ENCODE assay signal across 20 mouse cellular contexts in genomic region chr1:91035266-91035665, GRCm38 (mm10). TPM values are rescaled to one million over a fixed set of nuclear protein-coding genes. Genes with fewer than 3 reads are reported as not detected.
DNase-seq lines count a peak whose midpoint lies in the region; ATAC-seq and TF ChIP-seq lines count a peak whose summit lies in the region.
"Had no signal": no experiment of that assay in that cellular context is flagged by ENCODE, and none has a peak within 500 bp of the region (broad histone marks: within the 10 kb centered on the region; RNA-seq: fewer than 3 reads in every experiment).

No protein-coding gene starts in this region.

- no peak for ATAC-seq in heart, embryonic 15.5 days (replicated peaks; ENCODE audit: insufficient number of reproducible peaks, insufficient read depth, low FRiP score, low read depth)
- no peak for ATAC-seq in liver, postnatal 0 days
- ATAC-seq in erythroid progenitor cell, adult 5-6 weeks (replicated peaks; ENCODE audit: low FRiP score, poor library complexity, severe bottlenecking): no peak
- ATAC-seq: forebrain, embryonic 14.5 days; forebrain, postnatal 0 days; intestine, postnatal 0 days; Patski had no signal

- H3K4me3 ChIP-seq in gastrocnemius, adult 2 months: no peak overlapping the region
- H3K4me3 ChIP-seq in heart, embryonic 15.5 days: no peak overlapping the region
- H3K4me3 ChIP-seq in heart, adult 2 months: no peak overlapping the region
- no peak overlapping the region for H3K4me3 ChIP-seq in liver, adult 2 months (ENCODE audit: insufficient read depth, low read depth, low read length)
- H3K4me3 ChIP-seq in liver, postnatal 0 days (ENCODE audit: low read depth, low read length): no peak overlapping the region
- H3K4me3 ChIP-seq: hindbrain, embryonic 12.5 days; hindbrain, embryonic 15.5 days had no signal

- peaks cover 1% of the 10 kb centered on the region for H3K79me2 ChIP-seq in heart, adult 2 months (replicated peaks; ENCODE audit: control insufficient read depth, insufficient read depth, low read length)
- no peaks in the 10 kb centered on the region for H3K79me2 ChIP-seq in liver, adult 2 months (ENCODE audit: control insufficient read depth, insufficient read depth, low read length)

- no peak for TF ChIP-seq POLR2A in heart, adult 2 months (IDR thresholded peaks at IDR 0.05; ENCODE audit: insufficient read depth, low read depth, low read length)
- TF ChIP-seq POLR2A in liver, adult 2 months (IDR thresholded peaks at IDR 0.05; ENCODE audit: extremely low read depth, insufficient read depth, low read length): no peak

- intact Hi-C loops in gastrocnemius, adult 2 months (cut with DNase I): loop anchor here (5.0 kb wide), 1 partner anchor 63 kb away; no protein-coding TSS in a partner anchor
- intact Hi-C loops in heart, adult 2 months (cut with DNase I): no loop called here

- no peak overlapping the region for H3K4me2 ChIP-seq in heart, embryonic 15.5 days
- H3K4me2 ChIP-seq in liver, postnatal 0 days (ENCODE audit: low read depth, low read length): no peak overlapping the region
- H3K4me2 ChIP-seq: hindbrain, embryonic 12.5 days; hindbrain, embryonic 15.5 days had no signal

- H3K9me3 ChIP-seq in heart, embryonic 15.5 days (replicated peaks): no peaks in the 10 kb centered on the region
- no peaks in the 10 kb centered on the region for H3K9me3 ChIP-seq in liver, postnatal 0 days (ENCODE audit: low read length)
- H3K9me3 ChIP-seq: hindbrain, embryonic 12.5 days; hindbrain, embryonic 15.5 days had no signal

- no peak for DNase-seq in gastrocnemius, adult 2 months
- no peak for DNase-seq in gastrocnemius, postnatal 25 days
- DNase-seq in heart, adult 2 months: no peak
- peak; percentile 59 for DNase-seq in liver, adult 2 months (ENCODE audit: extremely low read depth, low read depth, low spot score)
- DNase-seq in liver, postnatal 0 days: no peak
- DNase-seq: adrenal gland, postnatal 10 days; adrenal gland, postnatal 36 days; cerebellum, adult 18-20 months; cerebellum, adult 9-10 months; cerebellum, postnatal 14 days; forebrain, postnatal 0 days; gastrocnemius, postnatal 36 days; heart, postnatal 14 days had no signal

- no peaks in the 10 kb centered on the region for H3K36me3 ChIP-seq in heart, embryonic 15.5 days
- H3K36me3 ChIP-seq in heart, adult 2 months (ENCODE audit: control insufficient read depth, insufficient read depth, low read length): no peaks in the 10 kb centered on the region; the same call in 1 of the 2 replicates
- no peaks in the 10 kb centered on the region for H3K36me3 ChIP-seq in liver, adult 2 months (ENCODE audit: control insufficient read depth, insufficient read depth, low read length)
- no peaks in the 10 kb centered on the region for H3K36me3 ChIP-seq in liver, postnatal 0 days (replicated peaks; ENCODE audit: insufficient read depth, low read length)
- H3K36me3 ChIP-seq: hindbrain, embryonic 12.5 days; hindbrain, embryonic 15.5 days had no signal

- H3K27me3 ChIP-seq in heart, embryonic 15.5 days: no peaks in the 10 kb centered on the region
- H3K27me3 ChIP-seq in heart, adult 2 months (ENCODE audit: control insufficient read depth, insufficient read depth, low read length): no peaks in the 10 kb centered on the region
- no peaks in the 10 kb centered on the region for H3K27me3 ChIP-seq in liver, adult 2 months (ENCODE audit: control insufficient read depth, insufficient read depth, low read length)
- H3K27me3 ChIP-seq in liver, postnatal 0 days (ENCODE audit: insufficient read depth, low read length): no peaks in the 10 kb centered on the region
- H3K27me3 ChIP-seq: hindbrain, embryonic 12.5 days; hindbrain, embryonic 15.5 days; Patski had no signal

- TF ChIP-seq CTCF in gastrocnemius, adult 2 months (IDR thresholded peaks at IDR 0.05): no peak
- TF ChIP-seq CTCF in heart, adult 2 months (IDR thresholded peaks at IDR 0.05): no peak
- no peak for TF ChIP-seq CTCF in liver, adult 2 months (IDR thresholded peaks at IDR 0.05; ENCODE audit: low read depth, low read length)
- no peak for TF ChIP-seq CTCF in liver, postnatal 0 days (IDR thresholded peaks at IDR 0.05; ENCODE audit: low read depth)

- H3K27ac ChIP-seq in gastrocnemius, adult 2 months: peak overlapping the region; percentile 81; the same call in 1 of the 2 replicates
- H3K27ac ChIP-seq in heart, embryonic 15.5 days: peak overlapping the region; percentile 48
- H3K27ac ChIP-seq in heart, adult 2 months: no peak overlapping the region
- no peak overlapping the region for H3K27ac ChIP-seq in liver, adult 2 months (replicated peaks; ENCODE audit: insufficient read depth, low read depth, low read length)
- no peak overlapping the region for H3K27ac ChIP-seq in liver, postnatal 0 days (ENCODE audit: low read depth)
- H3K27ac ChIP-seq: hindbrain, embryonic 12.5 days; hindbrain, embryonic 15.5 days had no signal

- no peak for TF ChIP-seq EP300 in heart, adult 2 months (IDR thresholded peaks at IDR 0.05; ENCODE audit: insufficient read depth, low read depth, low read length)
- TF ChIP-seq EP300 in liver, postnatal 0 days (IDR thresholded peaks at IDR 0.05; ENCODE audit: low read depth): no peak

- WGBS in heart, embryonic 15.5 days: 71% methylated on average over 2 of the region's 2 CpGs
- WGBS in heart, adult 2 months: 52% methylated on average over 2 of the region's 2 CpGs
- 72% methylated on average over 2 of the region's 2 CpGs for WGBS in liver, adult 2 months
- WGBS in liver, postnatal 0 days (ENCODE audit: insufficient replicate concordance): 54% methylated on average over 2 of the region's 2 CpGs

- no peak overlapping the region for H3K9ac ChIP-seq in heart, embryonic 15.5 days
- no peak overlapping the region for H3K9ac ChIP-seq in heart, adult 2 months (ENCODE audit: low read depth, low read length)
- H3K9ac ChIP-seq in liver, adult 2 months (ENCODE audit: low read depth, low read length): no peak overlapping the region
- no peak overlapping the region for H3K9ac ChIP-seq in liver, postnatal 0 days (replicated peaks)
- H3K9ac ChIP-seq: forebrain, postnatal 0 days; hindbrain, embryonic 12.5 days; hindbrain, embryonic 15.5 days had no signal

- H3K4me1 ChIP-seq in heart, embryonic 15.5 days (replicated peaks): peaks cover 76% of the 10 kb centered on the region
- H3K4me1 ChIP-seq in heart, adult 2 months (ENCODE audit: control insufficient read depth, insufficient read depth, low read length): peaks cover 26% of the 10 kb centered on the region
- no peaks in the 10 kb centered on the region for H3K4me1 ChIP-seq in liver, adult 2 months (ENCODE audit: control insufficient read depth, insufficient read depth, low read length)
- peaks cover 13% of the 10 kb centered on the region for H3K4me1 ChIP-seq in liver, postnatal 0 days (ENCODE audit: insufficient read depth)

RNA-seq across cellular contexts. Expression of gene Lrrfip1, which starts 36.7 kb away (rescaled TPM):
- 100 to 1,000 TPM; 131 to 149 TPM for total RNA-seq in gastrocnemius, adult 2 months (2021)
- total RNA-seq in gastrocnemius, postnatal 25 days (2021): 100 to 1,000 TPM; 143 to 163 TPM
- polyA plus RNA-seq in heart, embryonic 15.5 days (2015; fragmentation: Nextera tagmentation; extraction: Ambion mirVana): 136 and 149 TPM in 2 replicates
- 10 to 100 TPM; 63.5 to 75.5 TPM for total RNA-seq in heart, adult 2 months (2021)
- 32.9 and 44.2 TPM in 2 replicates for polyA plus RNA-seq in heart, adult 2 months (2012; rRNA removed)
- 20.1 and 22.4 TPM in 2 replicates for total RNA-seq in liver, adult 2 months (2014; rRNA removed)
- polyA plus RNA-seq in liver, adult 2 months (2012; rRNA removed): 3.4 and 4.8 TPM in 2 replicates
- polyA plus RNA-seq in liver, postnatal 0 days (2015; fragmentation: Nextera tagmentation; extraction: Ambion mirVana): 21.9 and 22.7 TPM in 2 replicates
- 21.0 and 28.1 TPM in 2 replicates for total RNA-seq in erythroid progenitor cell, adult 5-6 weeks (2015; ENCODE audit: low replicate concordance)
- 17.1 and 22.1 TPM in 2 replicates for total RNA-seq in erythroid progenitor cell, adult 5-6 weeks (2017; ENCODE audit: low replicate concordance)

Comparison
In these comparisons a context has a peak if more than half of its experiments do, and no peak if none do; other contexts are left out.
1. H3K27ac ChIP-seq: peak in gastrocnemius, adult 2 months (single experiment) and heart, embryonic 15.5 days (single experiment); none in heart, adult 2 months (single experiment), liver, adult 2 months (single experiment) and liver, postnatal 0 days (single experiment).